Comparison of ENCODE assay signal across 9 mouse cellular contexts in the genomic region with DNA sequence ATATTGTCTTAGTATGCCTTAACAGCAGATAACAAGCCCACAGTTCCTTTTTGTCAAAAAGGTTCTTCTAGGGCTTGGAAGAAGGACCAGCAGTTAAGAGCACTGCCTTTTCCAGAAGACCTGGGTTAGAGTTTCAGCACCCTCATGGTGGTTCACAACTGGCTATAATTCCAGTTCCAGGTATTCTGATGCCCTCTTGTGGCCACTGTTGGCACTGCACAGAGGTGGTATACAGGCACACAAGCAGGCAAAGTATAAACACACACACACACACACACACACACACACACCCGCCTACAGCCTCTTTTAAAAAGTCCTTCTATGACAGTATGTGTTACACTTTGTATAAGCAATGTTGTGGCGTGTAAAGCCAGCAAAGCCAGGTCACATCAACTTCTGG. TPM values are rescaled to one million over a fixed set of nuclear protein-coding genes. Genes with fewer than 3 reads are reported as not detected.
DNase-seq lines count a peak whose midpoint lies in the region; ATAC-seq and TF ChIP-seq lines count a peak whose summit lies in the region.
"Had no signal": no experiment of that assay in that cellular context is flagged by ENCODE, and none has a peak within 500 bp of the region (broad histone marks: within the 10 kb centered on the region; RNA-seq: fewer than 3 reads in every experiment).

No protein-coding gene starts in this region.

- H3K27me3 ChIP-seq in heart, embryonic 11.5 days (ENCODE audit: control insufficient read depth, insufficient read depth, low read length) = no peaks in the 10 kb centered on the region
- no peaks in the 10 kb centered on the region for H3K27me3 ChIP-seq in liver, postnatal 0 days (ENCODE audit: insufficient read depth, low read length)
- H3K27me3 ChIP-seq in stomach, postnatal 0 days (ENCODE audit: control insufficient read depth, insufficient read depth, low read length) = no peaks in the 10 kb centered on the region
- H3K27me3 ChIP-seq: limb, embryonic 13.5 days had no signal

- no peak overlapping the region for H3K9ac ChIP-seq in heart, embryonic 11.5 days (ENCODE audit: low read depth, low read length)
- no peak overlapping the region for H3K9ac ChIP-seq in liver, postnatal 0 days (replicated peaks)
- no peak overlapping the region for H3K9ac ChIP-seq in stomach, postnatal 0 days (ENCODE audit: low read length)
- H3K9ac ChIP-seq: limb, embryonic 13.5 days had no signal

- H3K36me3 ChIP-seq in heart, embryonic 11.5 days (ENCODE audit: control insufficient read depth, insufficient read depth, low read length) = no peaks in the 10 kb centered on the region
- peaks cover under 1% of the 10 kb centered on the region; the same call in 1 of the 2 replicates for H3K36me3 ChIP-seq in liver, postnatal 0 days (replicated peaks; ENCODE audit: insufficient read depth, low read length)
- H3K36me3 ChIP-seq in stomach, postnatal 0 days (ENCODE audit: control insufficient read depth, insufficient read depth, low read length) = no peaks in the 10 kb centered on the region

- no peak for ATAC-seq in heart, embryonic 11.5 days (replicated peaks; ENCODE audit: insufficient number of reproducible peaks, low FRiP score, low TSS enrichment)
- no peak for ATAC-seq in liver, postnatal 0 days
- ATAC-seq in stomach, postnatal 0 days (ENCODE audit: low FRiP score, low TSS enrichment) = no peak
- no peak for ATAC-seq in monocyte, adult 5-6 weeks (replicated peaks; ENCODE audit: insufficient number of reproducible peaks, low FRiP score, low TSS enrichment, poor library complexity, severe bottlenecking)

- DNase-seq in heart, adult 11 months = peak; percentile 88
- peak; percentile 20 for DNase-seq in right cerebral cortex, postnatal 4 days
- no peak for DNase-seq in right cerebral cortex, postnatal 25 days
- DNase-seq in cerebellum, postnatal 14 days = peak; percentile 40 to 67
- peak; percentile 71 for DNase-seq in liver, postnatal 0 days
- DNase-seq in stomach, postnatal 0 days (ENCODE audit: low spot score) = peak; percentile 53

- TF ChIP-seq CTCF in liver, postnatal 0 days (IDR thresholded peaks at IDR 0.05; ENCODE audit: low read depth) = peak; percentile 76
- TF ChIP-seq CTCF in stomach, postnatal 0 days (IDR thresholded peaks at IDR 0.05; ENCODE audit: low read depth) = peak; percentile 73

- H3K4me2 ChIP-seq in heart, embryonic 11.5 days = no peak overlapping the region
- H3K4me2 ChIP-seq in liver, postnatal 0 days (ENCODE audit: low read depth, low read length) = no peak overlapping the region
- H3K4me2 ChIP-seq in stomach, postnatal 0 days (replicated peaks; ENCODE audit: low read depth) = no peak overlapping the region
- H3K4me2 ChIP-seq: limb, embryonic 13.5 days had no signal

- 0 out of 2 replicates have a peak, but pooled peaks cover 3% of the 10 kb centered on the region for H3K4me1 ChIP-seq in heart, embryonic 11.5 days (ENCODE audit: control insufficient read depth, insufficient read depth, low read length)
- peaks cover 5% of the 10 kb centered on the region; the same call in 1 of the 2 replicates for H3K4me1 ChIP-seq in liver, postnatal 0 days (ENCODE audit: insufficient read depth)
- H3K4me1 ChIP-seq in stomach, postnatal 0 days (replicated peaks; ENCODE audit: control insufficient read depth, insufficient read depth) = 0 out of 2 replicates have a peak, but pooled peaks cover 3% of the 10 kb centered on the region

- H3K27ac ChIP-seq in heart, embryonic 11.5 days (ENCODE audit: low read depth, low read length) = no peak overlapping the region
- H3K27ac ChIP-seq in liver, postnatal 0 days (ENCODE audit: low read depth) = no peak overlapping the region
- no peak overlapping the region for H3K27ac ChIP-seq in stomach, postnatal 0 days (replicated peaks)
- H3K27ac ChIP-seq: limb, embryonic 13.5 days had no signal

- WGBS in heart, embryonic 11.5 days (ENCODE audit: insufficient replicate concordance) = 82% methylated on average over 2 of the region's 2 CpGs
- WGBS in liver, postnatal 0 days (ENCODE audit: insufficient replicate concordance) = 74% methylated on average over 2 of the region's 2 CpGs
- WGBS in stomach, postnatal 0 days = 91% methylated on average over 2 of the region's 2 CpGs

- no peak for TF ChIP-seq EP300 in liver, postnatal 0 days (IDR thresholded peaks at IDR 0.05; ENCODE audit: low read depth)
- no peak for TF ChIP-seq EP300 in stomach, postnatal 0 days (optimal IDR thresholded peaks at IDR 0.05)

- H3K9me3 ChIP-seq in heart, embryonic 11.5 days (replicated peaks; ENCODE audit: control insufficient read depth, low read length) = no peaks in the 10 kb centered on the region; the same call in 1 of the 2 replicates
- H3K9me3 ChIP-seq in liver, postnatal 0 days (ENCODE audit: low read length) = no peaks in the 10 kb centered on the region
- H3K9me3 ChIP-seq in stomach, postnatal 0 days (ENCODE audit: control insufficient read depth, low read length) = no peaks in the 10 kb centered on the region
- H3K9me3 ChIP-seq: limb, embryonic 13.5 days had no signal

- no peak overlapping the region for H3K4me3 ChIP-seq in heart, embryonic 11.5 days (ENCODE audit: low read depth, low read length)
- H3K4me3 ChIP-seq in liver, postnatal 0 days (ENCODE audit: low read depth, low read length) = no peak overlapping the region
- H3K4me3 ChIP-seq in stomach, postnatal 0 days (ENCODE audit: low read depth, low read length) = no peak overlapping the region
- H3K4me3 ChIP-seq: limb, embryonic 13.5 days had no signal

RNA-seq across cellular contexts. Expression of gene Pold3, which starts 2.8 kb away (rescaled TPM):
- 44.6 and 50.6 TPM in 2 replicates for polyA plus RNA-seq in heart, embryonic 11.5 days (2014; fragmentation: Nextera tagmentation; extraction: Ambion mirVana)
- polyA plus RNA-seq in liver, postnatal 0 days (2015; fragmentation: Nextera tagmentation; extraction: Ambion mirVana) = 17.2 and 21.8 TPM in 2 replicates
- polyA plus RNA-seq in stomach, postnatal 0 days (2015; fragmentation: Nextera tagmentation; extraction: Ambion mirVana) = 18.6 and 20.3 TPM in 2 replicates
- 56.5 to 79.7 TPM (median 70.0 TPM) in 3 replicates for total RNA-seq in monocyte, adult 5-6 weeks (2017)

RNA-seq across cellular contexts. Expression of gene Lipt2, which starts 34.9 kb away (rescaled TPM):
- 12.8 and 17.3 TPM in 2 replicates for polyA plus RNA-seq in heart, embryonic 11.5 days (2014; fragmentation: Nextera tagmentation; extraction: Ambion mirVana)
- 6.4 and 7.6 TPM in 2 replicates for polyA plus RNA-seq in liver, postnatal 0 days (2015; fragmentation: Nextera tagmentation; extraction: Ambion mirVana)
- polyA plus RNA-seq in stomach, postnatal 0 days (2015; fragmentation: Nextera tagmentation; extraction: Ambion mirVana) = 8.8 and 10.2 TPM in 2 replicates
- total RNA-seq in monocyte, adult 5-6 weeks (2017) = 1.9 to 4.9 TPM in 2 of 3 replicates, not detected in the other

RNA-seq across cellular contexts. Expression of gene Kcne3, which starts 52.1 kb away (rescaled TPM):
- polyA plus RNA-seq in heart, embryonic 11.5 days (2014; fragmentation: Nextera tagmentation; extraction: Ambion mirVana) = 5.7 and 5.9 TPM in 2 replicates
- 1.4 and 1.6 TPM in 2 replicates for polyA plus RNA-seq in liver, postnatal 0 days (2015; fragmentation: Nextera tagmentation; extraction: Ambion mirVana)
- 3.8 and 4.7 TPM in 2 replicates for polyA plus RNA-seq in stomach, postnatal 0 days (2015; fragmentation: Nextera tagmentation; extraction: Ambion mirVana)
- 0.43 to 1.1 TPM (median 0.87 TPM) in 3 replicates for total RNA-seq in monocyte, adult 5-6 weeks (2017)
